Mouse (Mus musculus): ENCODE measurements around the gene Abl1. TPM values are rescaled to one million over a fixed set of nuclear protein-coding genes. Genes with fewer than 3 reads are reported as not detected.
A peak's percentile ranks its signal among the peaks of the same experiment; 100 is the strongest.

The Abl1 gene
- polyA plus RNA-seq, 1 experiment from 2014 or later, result 43.1 TPM

- Histone ChIP-seq H3K27ac (no peak overlapping the region), H3K36me3 (peaks cover 14% of the 10 kb centered on the region), H3K27me3 (ENCODE audit: insufficient read depth, poor library complexity, severe bottlenecking) (no peaks in the 10 kb centered on the region), H3K4me1 (peaks cover 27% of the 10 kb centered on the region), H3K9me3 (no peaks in the 10 kb centered on the region), H3K4me3 (no peak overlapping the region)
- DNase-seq (ENCODE audit: low spot score), result no peak
Observed at GRCm38 (mm10) chr2:31703226-31703625, 15.1 kb downstream of the Abl1 start.

GRCm38 (mm10) chr2:31705914-31706313 lies 17.7 kb downstream of the Abl1 start:
- no peaks in the 10 kb centered on the region for H3K9me3 ChIP-seq
- H3K4me3 ChIP-seq, result no peak overlapping the region
- peaks cover 18% of the 10 kb centered on the region for H3K4me1 ChIP-seq
- no peak overlapping the region for H3K27ac ChIP-seq
- DNase-seq (ENCODE audit: low spot score), result no peak
- H3K36me3 ChIP-seq, result peaks cover 11% of the 10 kb centered on the region; the same call in 1 of the 2 replicates
- H3K27me3 ChIP-seq (ENCODE audit: insufficient read depth, poor library complexity, severe bottlenecking), result no peaks in the 10 kb centered on the region

GRCm38 (mm10) chr2:31706531-31706930 lies 18.4 kb downstream of the Abl1 start:
- H3K4me3 ChIP-seq, result no peak overlapping the region
- 10% methylated on average over 2 of the region's 2 CpGs for WGBS
- no peaks in the 10 kb centered on the region for H3K27me3 ChIP-seq (ENCODE audit: insufficient read depth, poor library complexity, severe bottlenecking)
- H3K9me3 ChIP-seq, result no peaks in the 10 kb centered on the region
- H3K36me3 ChIP-seq, result peaks cover 16% of the 10 kb centered on the region; the same call in 1 of the 2 replicates
- peaks cover 14% of the 10 kb centered on the region for H3K4me1 ChIP-seq
- no peak for DNase-seq (ENCODE audit: low spot score)
- H3K27ac ChIP-seq, result no peak overlapping the region

- no peak overlapping the region for H3K4me3 ChIP-seq
- H3K9me3 ChIP-seq, result no peaks in the 10 kb centered on the region
- no peak overlapping the region for H3K27ac ChIP-seq
- WGBS, result 75% methylated on average over 2 of the region's 2 CpGs
- peaks cover 16% of the 10 kb centered on the region; the same call in 1 of the 2 replicates for H3K36me3 ChIP-seq
- DNase-seq (ENCODE audit: low spot score), result no peak
- H3K4me1 ChIP-seq, result peaks cover 20% of the 10 kb centered on the region
- no peaks in the 10 kb centered on the region for H3K27me3 ChIP-seq (ENCODE audit: insufficient read depth, poor library complexity, severe bottlenecking)
Observed at GRCm38 (mm10) chr2:31712716-31713115, 24.5 kb downstream of the Abl1 start.

DNA sequence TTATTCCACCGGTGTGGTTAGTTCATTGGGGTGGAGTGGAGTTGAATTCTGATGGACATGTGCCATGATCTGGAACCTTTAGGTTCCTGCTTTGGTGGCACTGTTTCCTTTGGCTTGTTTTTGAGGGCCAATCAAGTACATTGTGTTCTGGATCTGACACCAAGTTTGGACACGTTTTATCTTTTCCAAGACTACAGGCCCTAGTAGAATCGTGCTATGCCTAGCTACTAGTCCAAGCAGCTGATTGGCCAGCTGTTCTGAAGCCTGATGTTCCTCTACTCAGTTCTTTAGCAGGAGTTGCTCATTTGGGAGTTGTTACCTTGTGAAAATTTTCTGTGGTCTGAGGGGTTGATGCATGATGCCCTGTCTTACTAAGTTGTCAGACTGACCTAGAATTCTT lies 25.6 kb downstream of the Abl1 start:
- 78% methylated on average over 3 of the region's 3 CpGs for whole genome bisulfite sequencing
- no peak overlapping the region for H3K4me3 ChIP-seq
- H3K27me3 ChIP-seq (ENCODE audit: insufficient read depth, poor library complexity, severe bottlenecking), result no peaks in the 10 kb centered on the region
- H3K9me3 ChIP-seq, result no peaks in the 10 kb centered on the region
- peaks cover 18% of the 10 kb centered on the region for H3K4me1 ChIP-seq
- DNase-seq (ENCODE audit: low spot score), result no peak
- H3K36me3 ChIP-seq, result 0 out of 2 replicates have a peak, but pooled peaks cover 12% of the 10 kb centered on the region
- no peak overlapping the region for H3K27ac ChIP-seq

DNA sequence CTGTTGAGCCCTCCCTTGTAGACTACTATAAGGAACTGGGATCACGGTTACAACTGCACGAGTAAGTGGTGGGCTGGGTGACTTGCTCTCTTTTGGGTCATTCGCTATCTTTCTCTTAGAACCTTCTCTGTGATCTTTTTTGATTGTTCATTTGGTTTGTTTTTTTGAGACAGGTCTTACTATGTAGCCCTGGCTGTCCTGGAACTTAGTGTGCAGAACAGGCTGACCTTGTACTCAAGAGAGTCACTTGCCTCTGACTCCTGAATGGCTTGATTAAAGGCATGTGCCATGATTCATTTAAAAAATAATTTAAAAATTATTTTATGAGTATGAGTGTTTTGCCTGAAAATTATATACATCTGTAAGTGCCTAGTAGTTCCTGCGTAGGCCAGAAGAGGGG lies 26.6 kb downstream of the Abl1 start:
- Histone ChIP-seq H3K36me3 (0 out of 2 replicates have a peak, but pooled peaks cover 12% of the 10 kb centered on the region), H3K27ac (no peak overlapping the region), H3K27me3 (ENCODE audit: insufficient read depth, poor library complexity, severe bottlenecking) (no peaks in the 10 kb centered on the region), H3K9me3 (no peaks in the 10 kb centered on the region), H3K4me3 (no peak overlapping the region), H3K4me1 (peaks cover 13% of the 10 kb centered on the region)
- WGBS, result 91% methylated on average over 4 of the region's 4 CpGs
- DNase-seq (ENCODE audit: low spot score), result no peak

DNA sequence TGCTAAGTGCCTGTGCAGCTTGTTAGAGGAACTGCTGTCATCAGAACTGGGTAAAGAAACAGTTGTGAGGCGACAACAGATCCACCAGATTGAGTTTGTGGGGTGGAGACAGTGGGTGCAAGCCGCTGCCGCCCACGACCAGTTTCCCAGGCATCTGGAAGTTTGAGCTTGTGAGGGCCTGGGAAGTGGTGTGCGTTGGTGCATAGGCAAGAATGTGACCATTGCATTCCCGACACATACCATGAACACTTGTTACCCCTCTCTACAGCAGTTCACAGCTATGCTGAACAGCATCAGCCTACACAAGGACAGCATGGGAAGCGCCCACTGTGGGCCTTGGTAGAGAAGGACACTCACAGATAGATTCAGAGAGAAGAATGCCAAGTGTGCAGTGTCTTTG lies 27.8 kb downstream of the Abl1 start:
- DNase-seq (ENCODE audit: low spot score), result no peak
- 49% methylated on average over 7 of the region's 7 CpGs for WGBS
- H3K36me3 ChIP-seq, result 0 out of 2 replicates have a peak, but pooled peaks cover 12% of the 10 kb centered on the region
- no peak overlapping the region for H3K4me3 ChIP-seq
- H3K27ac ChIP-seq, result peak overlapping the region; percentile 62
- H3K4me1 ChIP-seq, result peaks cover 13% of the 10 kb centered on the region
- no peaks in the 10 kb centered on the region for H3K9me3 ChIP-seq
- H3K27me3 ChIP-seq (ENCODE audit: insufficient read depth, poor library complexity, severe bottlenecking), result no peaks in the 10 kb centered on the region

DNA sequence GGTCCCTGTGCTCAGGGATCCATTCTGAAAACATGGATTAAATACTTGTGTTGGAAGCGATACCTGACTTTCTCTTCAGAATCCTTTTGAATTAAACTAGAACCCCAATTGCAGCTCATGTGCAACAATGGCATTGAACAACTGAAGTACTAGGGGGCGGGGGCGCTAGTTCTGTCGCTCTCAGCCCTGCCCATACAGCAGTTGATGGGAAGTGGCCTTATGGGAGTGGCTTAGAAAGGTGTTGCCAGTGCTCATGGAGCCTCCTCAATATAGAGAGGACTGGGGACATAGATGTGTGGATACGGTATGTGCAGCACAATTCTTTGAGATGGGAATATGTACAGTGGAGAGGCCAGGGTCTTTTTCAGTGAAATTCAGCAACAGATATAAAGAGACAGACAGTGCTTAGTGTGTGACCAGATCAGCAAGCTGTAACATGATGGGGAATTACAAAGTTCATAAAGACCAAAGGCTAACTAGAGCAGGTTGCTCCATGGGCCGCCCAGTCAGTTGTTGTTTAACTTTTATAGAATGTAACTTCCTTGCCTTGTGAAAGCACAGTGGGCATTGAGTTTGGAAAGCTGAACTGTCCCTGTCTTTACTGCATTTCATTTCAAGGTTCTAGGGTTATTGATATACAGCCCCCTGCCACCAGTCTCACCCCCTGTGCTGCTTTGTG lies 31.2 kb downstream of the Abl1 start:
- Histone ChIP-seq H3K4me1 (peaks cover 23% of the 10 kb centered on the region), H3K9me3 (no peaks in the 10 kb centered on the region), H3K27me3 (ENCODE audit: insufficient read depth, poor library complexity, severe bottlenecking) (no peaks in the 10 kb centered on the region), H3K27ac (no peak overlapping the region), H3K36me3 (no peaks in the 10 kb centered on the region), H3K4me3 (no peak overlapping the region)
- DNase-seq (ENCODE audit: low spot score), result no peak
- 85% methylated on average over 6 of the region's 6 CpGs for WGBS

- Histone ChIP-seq H3K36me3 (no peaks in the 10 kb centered on the region), H3K27ac (no peak overlapping the region), H3K9me3 (no peaks in the 10 kb centered on the region), H3K4me1 (peaks cover 23% of the 10 kb centered on the region), H3K4me3 (no peak overlapping the region), H3K27me3 (ENCODE audit: insufficient read depth, poor library complexity, severe bottlenecking) (no peaks in the 10 kb centered on the region)
- WGBS, result 70% methylated on average over 2 of the region's 2 CpGs
- no peak for DNase-seq (ENCODE audit: low spot score)
Observed at GRCm38 (mm10) chr2:31719944-31720343, 31.8 kb downstream of the Abl1 start.

GRCm38 (mm10) chr2:31720783-31721182 lies 32.6 kb downstream of the Abl1 start:
- Histone ChIP-seq H3K27ac (no peak overlapping the region), H3K27me3 (ENCODE audit: insufficient read depth, poor library complexity, severe bottlenecking) (no peaks in the 10 kb centered on the region), H3K4me3 (no peak overlapping the region), H3K36me3 (no peaks in the 10 kb centered on the region; the same call in 1 of the 2 replicates), H3K9me3 (no peaks in the 10 kb centered on the region), H3K4me1 (peaks cover 19% of the 10 kb centered on the region)
- DNase-seq (ENCODE audit: low spot score), result no peak
- WGBS, result 59% methylated on average over 4 of the region's 4 CpGs

- no peak for DNase-seq (ENCODE audit: low spot score)
- Histone ChIP-seq H3K27me3 (ENCODE audit: insufficient read depth, poor library complexity, severe bottlenecking) (no peaks in the 10 kb centered on the region), H3K36me3 (no peaks in the 10 kb centered on the region; the same call in 1 of the 2 replicates), H3K9me3 (no peaks in the 10 kb centered on the region), H3K4me3 (no peak overlapping the region), H3K4me1 (peaks cover 44% of the 10 kb centered on the region), H3K27ac (no peak overlapping the region)
- 88% methylated on average over 7 of the region's 7 CpGs for WGBS
Observed at GRCm38 (mm10) chr2:31724730-31725490, 36.7 kb downstream of the Abl1 start.

DNA sequence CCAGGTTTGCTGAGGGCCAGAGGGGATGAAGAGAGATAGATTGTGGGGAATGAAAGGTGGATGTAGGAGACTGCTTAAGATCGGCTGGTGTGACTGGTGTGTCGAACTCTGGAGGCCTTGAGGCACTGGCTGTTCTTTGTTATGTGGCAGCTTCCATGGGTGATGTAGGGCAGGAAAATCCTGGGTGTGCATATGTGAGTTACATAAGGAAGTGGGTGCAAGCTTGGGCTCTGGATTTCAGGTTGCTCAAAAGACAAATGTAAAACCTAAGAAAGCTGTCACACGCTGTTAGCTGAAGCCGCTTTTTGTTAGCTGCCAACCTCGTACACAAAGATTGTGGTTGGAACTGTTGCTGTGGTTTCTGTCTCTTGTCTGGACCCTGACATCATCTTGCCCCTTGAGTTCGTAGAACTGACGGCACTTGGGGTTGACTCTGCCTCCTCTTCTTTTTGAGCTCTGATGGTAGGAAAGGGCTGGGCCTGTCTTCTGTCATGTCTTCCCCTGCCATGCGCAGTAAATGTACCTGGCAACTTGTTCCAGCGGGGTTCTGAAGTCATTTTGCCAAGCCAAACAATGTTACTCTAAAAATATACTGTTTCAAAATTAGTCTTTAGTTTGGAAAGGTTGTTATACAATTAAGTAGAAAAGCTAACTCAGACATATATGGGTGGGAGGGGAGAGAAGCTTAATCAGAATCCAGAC lies 39.6 kb downstream of the Abl1 start:
- Histone ChIP-seq H3K27ac (0 out of 2 replicates have a peak overlapping the region, but pooled peaks have one; percentile 13), H3K36me3 (no peaks in the 10 kb centered on the region; the same call in 1 of the 2 replicates), H3K4me3 (no peak overlapping the region), H3K4me1 (peaks cover 42% of the 10 kb centered on the region), H3K9me3 (no peaks in the 10 kb centered on the region), H3K27me3 (ENCODE audit: insufficient read depth, poor library complexity, severe bottlenecking) (no peaks in the 10 kb centered on the region)
- DNase-seq (ENCODE audit: low spot score), result no peak
- 73% methylated on average over 9 of the region's 9 CpGs for WGBS

- Histone ChIP-seq H3K27me3 (ENCODE audit: insufficient read depth, poor library complexity, severe bottlenecking) (no peaks in the 10 kb centered on the region), H3K4me1 (peaks cover 47% of the 10 kb centered on the region), H3K36me3 (no peaks in the 10 kb centered on the region), H3K4me3 (no peak overlapping the region), H3K27ac (peak overlapping the region; percentile 52; the same call in 1 of the 2 replicates), H3K9me3 (no peaks in the 10 kb centered on the region)
- WGBS, result 82% methylated on average over 5 of the region's 5 CpGs
- DNase-seq (ENCODE audit: low spot score), result no peak
Observed at GRCm38 (mm10) chr2:31730640-31731039, 42.5 kb downstream of the Abl1 start.
